Mouse (Mus musculus) heart, adult 8-10 months (tissue): ENCODE measurements around the gene Slc2a9. TPM values are rescaled to one million over a fixed set of nuclear protein-coding genes. Genes with fewer than 3 reads are reported as not detected.

Source experiments
- DNase-seq: peaks from one replicate; pipeline ENCODE4 v3.0.0; 2022; ENCODE audit warnings: low spot score
- total RNA-seq, 4 experiments: library from RNA; stranded (reverse); gene quantifications; 2 replicates each; pipeline ENCODE4 v1.2.4; 2022

Gene Slc2a9
- total RNA-seq, 4 experiments from 2014 or later: 0.94 to 2.1 (median 1.6) TPM

GRCm38 (mm10) chr5:38469891-38470578 is 32.9 kb downstream of the Slc2a9 start:
- DNase-seq: peak; percentile 65

GRCm38 (mm10) chr5:38466569-38467110 is 36.3 kb downstream of the Slc2a9 start:
- DNase-seq: no peak

- DNase-seq: no peak
These were observed 41.7 kb downstream of the Slc2a9 start for GRCm38 (mm10) chr5:38461261-38461660.

GRCm38 (mm10) chr5:38450936-38451335 is 52.0 kb downstream of the Slc2a9 start:
- DNase-seq: no peak

GRCm38 (mm10) chr5:38449607-38450006 is 53.3 kb downstream of the Slc2a9 start:
- no peak for DNase-seq

- DNase-seq: no peak
These were observed 54.8 kb downstream of the Slc2a9 start for GRCm38 (mm10) chr5:38448121-38448520.

GRCm38 (mm10) chr5:38446316-38446975 is 56.5 kb downstream of the Slc2a9 start:
- no peak for DNase-seq

- DNase-seq: no peak
These were observed 61.7 kb downstream of the Slc2a9 start for GRCm38 (mm10) chr5:38441088-38441839.

- DNase-seq: no peak
These were observed 62.5 kb downstream of the Slc2a9 start for GRCm38 (mm10) chr5:38440252-38441005.

- DNase-seq: no peak
These were observed 66.3 kb downstream of the Slc2a9 start for GRCm38 (mm10) chr5:38436681-38437080.

GRCm38 (mm10) chr5:38434875-38435274 is 68.1 kb downstream of the Slc2a9 start:
- no peak for DNase-seq

GRCm38 (mm10) chr5:38431201-38431600 is 71.7 kb downstream of the Slc2a9 start:
- no peak for DNase-seq

- no peak for DNase-seq
These were observed 73.8 kb downstream of the Slc2a9 start for GRCm38 (mm10) chr5:38429106-38429505.

GRCm38 (mm10) chr5:38427757-38428156 is 75.2 kb downstream of the Slc2a9 start:
- no peak for DNase-seq

GRCm38 (mm10) chr5:38425569-38425968 is 77.4 kb downstream of the Slc2a9 start:
- no peak for DNase-seq

- no peak for DNase-seq
These were observed 80.5 kb downstream of the Slc2a9 start for GRCm38 (mm10) chr5:38422426-38422825.

GRCm38 (mm10) chr5:38418799-38419198 is 84.1 kb downstream of the Slc2a9 start:
- DNase-seq: no peak

- DNase-seq: no peak
These were observed 99.3 kb downstream of the Slc2a9 start for GRCm38 (mm10) chr5:38403612-38404011.

- no peak for DNase-seq
These were observed 100.7 kb downstream of the Slc2a9 start for GRCm38 (mm10) chr5:38402288-38402687.

- no peak for DNase-seq
These were observed 114.1 kb downstream of the Slc2a9 start for GRCm38 (mm10) chr5:38388857-38389256.

GRCm38 (mm10) chr5:38388420-38388823 is 114.5 kb downstream of the Slc2a9 start:
- no peak for DNase-seq

- no peak for DNase-seq
These were observed 123.0 kb downstream of the Slc2a9 start for GRCm38 (mm10) chr5:38379970-38380369.
